In genomic region chr8:104540710-104541514, GRCm38 (mm10) we compare ENCODE assay signal across 8 mouse cellular contexts. TPM values are rescaled to one million over a fixed set of nuclear protein-coding genes. Genes with fewer than 3 reads are reported as not detected.
A peak's percentile ranks its signal among the peaks of the same experiment; 100 is the strongest.
DNase-seq lines count a peak whose midpoint lies in the region; ATAC-seq and TF ChIP-seq lines count a peak whose summit lies in the region.

No protein-coding gene starts in this region.

- no peaks in the 10 kb centered on the region for H3K9me3 ChIP-seq in forebrain, embryonic 14.5 days (replicated peaks; ENCODE audit: control insufficient read depth, low read length)
- no peaks in the 10 kb centered on the region for H3K9me3 ChIP-seq in intestine, postnatal 0 days (ENCODE audit: control insufficient read depth)
- H3K9me3 ChIP-seq in liver, embryonic 15.5 days (replicated peaks), result no peaks in the 10 kb centered on the region

- intact Hi-C loops in heart, adult 2 months (cut with DNase I), result no loop called here

- peaks cover 12% of the 10 kb centered on the region for H3K4me1 ChIP-seq in heart, adult 2 months (ENCODE audit: control insufficient read depth, insufficient read depth, low read length)
- 0 out of 2 replicates have a peak, but pooled peaks cover 3% of the 10 kb centered on the region for H3K4me1 ChIP-seq in forebrain, embryonic 14.5 days (ENCODE audit: control insufficient read depth, insufficient read depth, low read length)
- H3K4me1 ChIP-seq in intestine, postnatal 0 days (replicated peaks; ENCODE audit: control insufficient read depth, insufficient read depth, low read length), result no peaks in the 10 kb centered on the region; the same call in 1 of the 2 replicates
- H3K4me1 ChIP-seq in liver, embryonic 15.5 days (replicated peaks), result peaks cover 20% of the 10 kb centered on the region

- TF ChIP-seq CTCF in heart, adult 2 months (IDR thresholded peaks at IDR 0.05), result no peak
- TF ChIP-seq CTCF in intestine, postnatal 0 days (IDR thresholded peaks at IDR 0.05; ENCODE audit: low read depth), result no peak

- no peaks in the 10 kb centered on the region for H3K36me3 ChIP-seq in heart, adult 2 months (ENCODE audit: control insufficient read depth, insufficient read depth, low read length)
- H3K36me3 ChIP-seq in forebrain, embryonic 14.5 days (ENCODE audit: control insufficient read depth, insufficient read depth, low read length), result no peaks in the 10 kb centered on the region
- no peaks in the 10 kb centered on the region for H3K36me3 ChIP-seq in intestine, postnatal 0 days (ENCODE audit: control insufficient read depth, insufficient read depth)
- no peaks in the 10 kb centered on the region for H3K36me3 ChIP-seq in liver, embryonic 15.5 days (replicated peaks)

- TF ChIP-seq POLR2A in heart, adult 2 months (IDR thresholded peaks at IDR 0.05; ENCODE audit: insufficient read depth, low read depth, low read length), result no peak

- peak; percentile 33 to 55 for DNase-seq in heart, adult 2 months
- DNase-seq in heart, postnatal 4 days, result no peak
- peak; percentile 70 for DNase-seq in brain, adult 2 months (ENCODE audit: low read depth, low spot score)
- peak; percentile 19 for DNase-seq in forebrain, embryonic 14.5 days (ENCODE audit: low spot score)
- peak; percentile 52 for DNase-seq in right cerebral cortex, postnatal 14 days
- no peak for DNase-seq in thymus, postnatal 36 days

- H3K27me3 ChIP-seq in heart, adult 2 months (ENCODE audit: control insufficient read depth, insufficient read depth, low read length), result peaks cover 2% of the 10 kb centered on the region
- peaks cover 31% of the 10 kb centered on the region for H3K27me3 ChIP-seq in forebrain, embryonic 14.5 days (replicated peaks; ENCODE audit: control insufficient read depth, insufficient read depth, low read length)
- H3K27me3 ChIP-seq in intestine, postnatal 0 days (replicated peaks; ENCODE audit: control insufficient read depth, insufficient read depth, low read length), result peaks cover 36% of the 10 kb centered on the region
- H3K27me3 ChIP-seq in liver, embryonic 15.5 days, result peaks cover 79% of the 10 kb centered on the region

- H3K79me2 ChIP-seq in heart, adult 2 months (replicated peaks; ENCODE audit: control insufficient read depth, insufficient read depth, low read length), result no peaks in the 10 kb centered on the region

- no peak for TF ChIP-seq EP300 in heart, adult 2 months (IDR thresholded peaks at IDR 0.05; ENCODE audit: insufficient read depth, low read depth, low read length)

- peak overlapping the region; percentile 87 for H3K9ac ChIP-seq in heart, adult 2 months (ENCODE audit: low read depth, low read length)
- H3K9ac ChIP-seq in forebrain, embryonic 14.5 days (ENCODE audit: low read length), result peak overlapping the region; percentile 60
- peak overlapping the region; percentile 42 for H3K9ac ChIP-seq in intestine, postnatal 0 days (ENCODE audit: low read depth, low read length)
- no peak overlapping the region for H3K9ac ChIP-seq in liver, embryonic 15.5 days

- peak overlapping the region; percentile 59 for H3K4me3 ChIP-seq in heart, adult 2 months
- peak overlapping the region; percentile 43 for H3K4me3 ChIP-seq in forebrain, embryonic 14.5 days (ENCODE audit: low read depth, low read length)
- H3K4me3 ChIP-seq in intestine, postnatal 0 days (ENCODE audit: low read depth, low read length), result peak overlapping the region; percentile 54
- peak overlapping the region; percentile 51 for H3K4me3 ChIP-seq in liver, embryonic 15.5 days (replicated peaks)

- peak overlapping the region; percentile 97 for H3K4me2 ChIP-seq in forebrain, embryonic 14.5 days (ENCODE audit: low read length)
- peak overlapping the region; percentile 93 for H3K4me2 ChIP-seq in intestine, postnatal 0 days (replicated peaks; ENCODE audit: low read depth)
- peak overlapping the region; percentile 71 for H3K4me2 ChIP-seq in liver, embryonic 15.5 days

- WGBS in heart, adult 2 months, result 1% methylated on average over 76 of the region's 76 CpGs
- WGBS in forebrain, embryonic 14.5 days, result 1% methylated on average over 65 of the region's 76 CpGs
- WGBS in intestine, postnatal 0 days, result 1% methylated on average over 71 of the region's 76 CpGs
- 1% methylated on average over 76 of the region's 76 CpGs for WGBS in liver, embryonic 15.5 days (ENCODE audit: insufficient replicate concordance)

- peak; percentile 61 for ATAC-seq in forebrain, embryonic 14.5 days
- peak; percentile 50 for ATAC-seq in intestine, postnatal 0 days
- peak; percentile 30; the same call in 1 of the 2 replicates for ATAC-seq in liver, embryonic 15.5 days (ENCODE audit: insufficient read depth)

- peak overlapping the region; percentile 64 for H3K27ac ChIP-seq in heart, adult 2 months
- no peak overlapping the region for H3K27ac ChIP-seq in forebrain, embryonic 14.5 days (ENCODE audit: low read depth, low read length)
- no peak overlapping the region for H3K27ac ChIP-seq in intestine, postnatal 0 days (ENCODE audit: low read depth, low read length)
- H3K27ac ChIP-seq in liver, embryonic 15.5 days (replicated peaks), result no peak overlapping the region

RNA-seq across cellular contexts. Expression of gene Car7, which starts 6.4 kb away (rescaled TPM):
- total RNA-seq in heart, adult 2 months (2021), result 1 to 10 TPM; 2.0 to 2.9 TPM
- 9.3 and 11.2 TPM in 2 replicates for polyA plus RNA-seq in heart, adult 2 months (2012; rRNA removed)
- 1 to 10 TPM; 1.7 to 2.9 TPM for total RNA-seq in heart, postnatal 4 days (2021)
- 1.1 and 1.2 TPM in 2 replicates for polyA plus RNA-seq in forebrain, embryonic 14.5 days (2014; fragmentation: Nextera tagmentation; extraction: Ambion mirVana)
- polyA plus RNA-seq in intestine, postnatal 0 days (2015; fragmentation: Nextera tagmentation; extraction: Ambion mirVana), result 0.82 and 1.1 TPM in 2 replicates
- 5.0 and 6.1 TPM in 2 replicates for polyA plus RNA-seq in liver, embryonic 15.5 days (2015; fragmentation: Nextera tagmentation; extraction: Ambion mirVana)

RNA-seq across cellular contexts. Expression of gene Nae1, which starts 6.5 kb away (rescaled TPM):
- 10 to 100 TPM; 27.0 to 31.4 TPM for total RNA-seq in heart, adult 2 months (2021)
- 11.0 and 28.0 TPM in 2 replicates for polyA plus RNA-seq in heart, adult 2 months (2012; rRNA removed)
- 10 to 100 TPM; 40.9 to 41.0 TPM for total RNA-seq in heart, postnatal 4 days (2021)
- 130 and 135 TPM in 2 replicates for polyA plus RNA-seq in forebrain, embryonic 14.5 days (2014; fragmentation: Nextera tagmentation; extraction: Ambion mirVana)
- 43.8 and 48.6 TPM in 2 replicates for polyA plus RNA-seq in intestine, postnatal 0 days (2015; fragmentation: Nextera tagmentation; extraction: Ambion mirVana)
- 26.7 and 28.7 TPM in 2 replicates for polyA plus RNA-seq in liver, embryonic 15.5 days (2015; fragmentation: Nextera tagmentation; extraction: Ambion mirVana)

RNA-seq across cellular contexts. Expression of gene Terb1, which starts 31.2 kb away (rescaled TPM):
- total RNA-seq in heart, adult 2 months (2021), result not detected
- polyA plus RNA-seq in heart, adult 2 months (2012; rRNA removed), result not detected in 2 replicates
- not detected for total RNA-seq in heart, postnatal 4 days (2021)
- 0.12 and 0.15 TPM in 2 replicates for polyA plus RNA-seq in forebrain, embryonic 14.5 days (2014; fragmentation: Nextera tagmentation; extraction: Ambion mirVana)
- 0.16 TPM in 2 replicates for polyA plus RNA-seq in intestine, postnatal 0 days (2015; fragmentation: Nextera tagmentation; extraction: Ambion mirVana)
- polyA plus RNA-seq in liver, embryonic 15.5 days (2015; fragmentation: Nextera tagmentation; extraction: Ambion mirVana), result 0.05 TPM in 1 of 2 replicates, not detected in the other

RNA-seq across cellular contexts. Expression of gene Pdp2, which starts 50.3 kb away (rescaled TPM):
- 10 to 100 TPM; 18.4 to 35.8 TPM for total RNA-seq in heart, adult 2 months (2021)
- polyA plus RNA-seq in heart, adult 2 months (2012; rRNA removed), result 10.0 and 18.8 TPM in 2 replicates
- 1 to 10 TPM; 5.0 to 5.4 TPM for total RNA-seq in heart, postnatal 4 days (2021)
- polyA plus RNA-seq in forebrain, embryonic 14.5 days (2014; fragmentation: Nextera tagmentation; extraction: Ambion mirVana), result 11.9 and 14.2 TPM in 2 replicates
- 12.2 and 15.2 TPM in 2 replicates for polyA plus RNA-seq in intestine, postnatal 0 days (2015; fragmentation: Nextera tagmentation; extraction: Ambion mirVana)
- polyA plus RNA-seq in liver, embryonic 15.5 days (2015; fragmentation: Nextera tagmentation; extraction: Ambion mirVana), result 3.1 and 3.5 TPM in 2 replicates

Comparison
In these comparisons a context has a peak if more than half of its experiments do, and no peak if none do; other contexts are left out.
1. DNase-seq: peak in heart, adult 2 months (2 of 2), brain, adult 2 months (single experiment), forebrain, embryonic 14.5 days (single experiment) and right cerebral cortex, postnatal 14 days (single experiment); none in heart, postnatal 4 days (single experiment) and thymus, postnatal 36 days (0 of 2).
2. Peak in every context shown above with its lines, with median percentiles within 50 percentile points of each other: H3K4me3 ChIP-seq, ATAC-seq and H3K4me2 ChIP-seq.